Mouse (Mus musculus) B cell, adult 67 days (primary cell): ENCODE results near the gene Pds5a. TPM values are rescaled to one million over a fixed set of nuclear protein-coding genes. Genes with fewer than 3 reads are reported as not detected.

Source experiments
- total RNA-seq, 2 experiments: library from RNA; stranded (reverse); gene quantifications; 4 replicates each; pipeline ENCODE4 v1.2.4; 2023

Pds5a gene
- total RNA-seq = 100 to 1,000 TPM; 280 to 289 TPM

DNA sequence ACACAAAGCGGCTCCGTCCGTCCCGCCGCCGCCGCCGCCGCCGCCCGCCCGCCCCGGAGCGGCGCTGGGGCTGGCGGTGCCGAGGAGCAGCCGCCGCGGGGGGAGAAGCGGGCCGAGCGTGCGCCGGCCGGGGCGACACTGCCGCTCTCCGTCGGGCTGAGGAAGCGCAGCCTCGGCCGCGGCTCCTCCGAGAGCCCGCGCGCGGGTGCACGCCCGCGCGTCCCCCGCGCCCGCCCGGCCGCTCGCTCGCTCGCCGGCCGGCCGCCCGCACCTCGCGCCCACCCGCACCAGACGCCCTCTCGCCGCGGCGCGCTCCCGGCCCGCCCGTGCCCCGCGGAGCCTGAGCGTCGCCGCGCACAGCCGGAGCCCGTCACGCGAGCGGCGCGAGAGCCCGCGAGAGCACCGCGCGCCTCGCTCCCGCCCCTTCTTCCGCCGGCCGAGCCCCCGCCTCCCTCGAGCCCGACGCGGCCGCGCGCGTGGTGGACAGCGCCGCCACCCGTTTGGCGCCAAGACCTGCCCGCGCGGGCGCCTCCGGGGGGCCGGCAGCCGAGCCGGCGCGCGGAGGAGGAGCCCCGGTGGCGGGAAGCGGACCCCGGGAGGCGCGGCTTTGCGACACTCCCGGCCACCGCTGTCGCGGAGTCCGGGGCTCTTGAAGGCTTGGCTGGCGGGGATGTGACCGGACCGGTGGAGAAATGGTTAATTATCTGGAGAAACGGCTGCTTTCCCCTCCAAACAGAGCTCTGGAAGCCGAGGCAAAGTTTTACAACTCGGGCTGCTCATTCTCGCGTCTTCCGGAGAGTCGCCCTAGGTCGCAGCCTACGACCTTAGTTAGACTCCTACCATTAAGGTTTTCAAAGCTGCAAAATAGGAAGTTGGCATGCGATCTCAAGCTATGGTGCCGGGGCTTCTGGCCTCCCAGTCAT lies at the start of gene Pds5a:
Pds5a (minus strand) TSS at position 438 of the 923 bp plus-strand sequence.

Other genes starting within 250 kb of the Pds5a start
- gene Gm43552, start 205.4 kb downstream of the Pds5a start, total RNA-seq = 1 to 10 TPM in 1 of 2 experiments, not detected in 1; 7.5 TPM
- 100 to 1,000 TPM; 363 to 428 TPM for gene Smim14, start 161.1 kb downstream of the Pds5a start, total RNA-seq
- 10 to 100 TPM; 72.2 to 72.6 TPM for gene Ube2k, start 161.0 kb downstream of the Pds5a start, total RNA-seq
- gene N4bp2, start 65.2 kb upstream of the Pds5a start, total RNA-seq = 100 to 1,000 TPM; 103 to 109 TPM
- 100 to 1,000 TPM; 153 to 158 TPM for gene Rhoh, start 162.9 kb upstream of the Pds5a start, total RNA-seq
- 1 to 10 TPM in 1 of 2 experiments, not detected in 1; 1.8 TPM for gene Chrna9, start 236.6 kb upstream of the Pds5a start, total RNA-seq